ENCODE assay signal across 12 mouse cellular contexts in the genomic region with DNA sequence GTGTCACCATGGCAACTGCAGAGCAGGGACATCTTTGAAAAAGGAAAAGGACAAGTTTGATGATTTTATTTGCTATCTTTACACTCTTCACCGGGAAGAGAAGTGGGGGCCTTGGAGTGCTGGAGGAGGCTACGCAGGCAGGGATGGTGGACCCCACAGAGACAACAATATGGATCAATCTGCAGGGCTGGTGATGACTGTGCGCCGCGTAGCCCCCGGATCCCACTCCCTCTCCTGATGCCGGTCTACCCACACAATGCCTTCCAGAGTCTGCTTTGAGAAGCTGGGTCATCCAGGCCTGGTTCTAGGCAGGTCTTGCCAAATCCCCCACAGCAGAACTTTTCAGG.
DNase-seq lines count a peak whose midpoint lies in the region; ATAC-seq and TF ChIP-seq lines count a peak whose summit lies in the region.
"Had no signal": no experiment of that assay in that cellular context is flagged by ENCODE, and none has a peak within 500 bp of the region (broad histone marks: within the 10 kb centered on the region; RNA-seq: fewer than 3 reads in every experiment).

No protein-coding gene starts in this region.

- DNase-seq in frontal cortex, adult 2 months (ENCODE audit: extremely low spot score in 1 of 2, low spot score in 1 of 2) = peak; percentile 28 to 66
- DNase-seq in frontal cortex, postnatal 14 days (ENCODE audit: low spot score in 2 of 2) = no peak
- DNase-seq in liver, postnatal 0 days = no peak
- no peak for DNase-seq in liver
- no peak for DNase-seq in ES-E14 (ENCODE audit: low read depth, low spot score)
- DNase-seq in c-Kit-positive CD71-positive TER-119-positive erythroid progenitor cells, embryonic 14.5 days (ENCODE audit: low spot score) = no peak
- no peak for DNase-seq in layer of hippocampus, postnatal 14 days (ENCODE audit: low spot score in 2 of 2)

- no peaks in the 10 kb centered on the region for H3K36me3 ChIP-seq in liver, postnatal 0 days (replicated peaks; ENCODE audit: insufficient read depth, low read length)
- H3K36me3 ChIP-seq in ES-E14 (ENCODE audit: control insufficient read depth, insufficient read depth, low read length, poor library complexity, severe bottlenecking) = no peaks in the 10 kb centered on the region
- H3K36me3 ChIP-seq in intestine, postnatal 0 days (ENCODE audit: control insufficient read depth, insufficient read depth) = no peaks in the 10 kb centered on the region
- H3K36me3 ChIP-seq: embryonic facial prominence, embryonic 10.5 days; G1E; heart, embryonic 15.5 days; stomach, embryonic 15.5 days had no signal

- 79% methylated on average over 7 of the region's 7 CpGs for WGBS in liver, postnatal 0 days (ENCODE audit: insufficient replicate concordance)
- 84% methylated on average over 7 of the region's 7 CpGs for WGBS in intestine, postnatal 0 days

- H3K4me2 ChIP-seq in liver, postnatal 0 days (ENCODE audit: low read depth, low read length) = peak overlapping the region; percentile 22; the same call in 1 of the 2 replicates
- peak overlapping the region; percentile 52; the same call in 1 of the 2 replicates for H3K4me2 ChIP-seq in intestine, postnatal 0 days (replicated peaks; ENCODE audit: low read depth)

- no peak overlapping the region for H3K4me3 ChIP-seq in liver, postnatal 0 days (ENCODE audit: low read depth, low read length)
- peak overlapping the region; percentile 14 to 35; a peak in 3 of 4 replicates for H3K4me3 ChIP-seq in ES-E14 (ENCODE audit: insufficient read depth in 1 of 2, low read depth in 1 of 2, low read length in 2 of 2, poor library complexity in 1 of 2, severe bottlenecking in 1 of 2)
- no peak overlapping the region for H3K4me3 ChIP-seq in intestine, postnatal 0 days (ENCODE audit: low read depth, low read length)
- H3K4me3 ChIP-seq: heart, embryonic 15.5 days; stomach, embryonic 15.5 days had no signal

- peaks cover 3% of the 10 kb centered on the region for H3K4me1 ChIP-seq in liver, postnatal 0 days (ENCODE audit: insufficient read depth)
- H3K4me1 ChIP-seq in ES-E14 (ENCODE audit: control insufficient read depth in 2 of 2, insufficient read depth in 2 of 2, low read length in 2 of 2, poor library complexity in 1 of 2) = peaks cover 9 to 43% of the 10 kb centered on the region in 2 experiments
- H3K4me1 ChIP-seq in intestine, postnatal 0 days (replicated peaks; ENCODE audit: control insufficient read depth, insufficient read depth, low read length) = peaks cover 3% of the 10 kb centered on the region; the same call in 1 of the 2 replicates

- no peaks in the 10 kb centered on the region for H3K9me3 ChIP-seq in liver, postnatal 0 days (ENCODE audit: low read length)
- no peaks in the 10 kb centered on the region for H3K9me3 ChIP-seq in ES-E14 (ENCODE audit: control insufficient read depth, insufficient read depth, low read depth, low read length)
- H3K9me3 ChIP-seq in intestine, postnatal 0 days (ENCODE audit: control insufficient read depth) = no peaks in the 10 kb centered on the region
- H3K9me3 ChIP-seq: embryonic facial prominence, embryonic 10.5 days; heart, embryonic 15.5 days; stomach, embryonic 15.5 days had no signal

- H3K9ac ChIP-seq in liver, postnatal 0 days (replicated peaks) = no peak overlapping the region
- peak overlapping the region; percentile 24; the same call in 1 of the 2 replicates for H3K9ac ChIP-seq in ES-E14 (ENCODE audit: insufficient read depth, low read depth, low read length, poor library complexity, severe bottlenecking)
- H3K9ac ChIP-seq in intestine, postnatal 0 days (ENCODE audit: low read depth, low read length) = no peak overlapping the region
- H3K9ac ChIP-seq: heart, embryonic 15.5 days; stomach, embryonic 15.5 days had no signal

- no peak for ATAC-seq in liver, postnatal 0 days
- ATAC-seq in intestine, postnatal 0 days = no peak

- H3K27me3 ChIP-seq in liver, postnatal 0 days (ENCODE audit: insufficient read depth, low read length) = no peaks in the 10 kb centered on the region
- H3K27me3 ChIP-seq in intestine, postnatal 0 days (replicated peaks; ENCODE audit: control insufficient read depth, insufficient read depth, low read length) = no peaks in the 10 kb centered on the region
- H3K27me3 ChIP-seq: stomach, embryonic 15.5 days had no signal

- in situ Hi-C loops in ES-E14 (cut with MboI; ENCODE audit: low sequenced_read_pairs in 2 of 2, unreplicated experiment in 2 of 2) = no loop called here

- TF ChIP-seq EP300 in liver, postnatal 0 days (IDR thresholded peaks at IDR 0.05; ENCODE audit: low read depth) = no peak

- TF ChIP-seq CTCF in liver, postnatal 0 days (IDR thresholded peaks at IDR 0.05; ENCODE audit: low read depth) = no peak
- TF ChIP-seq CTCF in intestine, postnatal 0 days (IDR thresholded peaks at IDR 0.05; ENCODE audit: low read depth) = no peak

- no peak overlapping the region for H3K27ac ChIP-seq in liver, postnatal 0 days (ENCODE audit: low read depth)
- peak overlapping the region; percentile 51 for H3K27ac ChIP-seq in ES-E14 (ENCODE audit: insufficient read depth, low read depth, low read length, poor library complexity, severe bottlenecking)
- no peak overlapping the region for H3K27ac ChIP-seq in intestine, postnatal 0 days (ENCODE audit: low read depth, low read length)
- H3K27ac ChIP-seq: heart, embryonic 15.5 days; stomach, embryonic 15.5 days had no signal

TF ChIP-seq in ES-E14, 5 proteins besides CTCF, POLR2A, EP300 and RAD21:
- TF ChIP-seq MAFK (IDR thresholded peaks at IDR 0.05; ENCODE audit: insufficient read depth, low read depth, low read length) = no peak
- TF ChIP-seq ZNF384 (IDR thresholded peaks at IDR 0.05; ENCODE audit: low read depth, low read length) = no peak
- TF ChIP-seq ZC3H11A (IDR thresholded peaks at IDR 0.05; ENCODE audit: borderline replicate concordance, low read depth, low read length) = no peak
- no peak for TF ChIP-seq CHD2 (IDR thresholded peaks at IDR 0.05; ENCODE audit: low read depth, low read length)

Comparison
In these comparisons a context has a peak if more than half of its experiments do, and no peak if none do; other contexts are left out.
1. DNase-seq: peak in frontal cortex, adult 2 months (2 of 2); none in frontal cortex, postnatal 14 days (0 of 2), liver, postnatal 0 days (single experiment), liver (single experiment), ES-E14 (single experiment), c-Kit-positive CD71-positive TER-119-positive erythroid progenitor cells, embryonic 14.5 days (single experiment) and layer of hippocampus, postnatal 14 days (0 of 2).
2. H3K4me3 ChIP-seq: peak in ES-E14 (2 of 2); none in liver, postnatal 0 days (single experiment) and intestine, postnatal 0 days (single experiment).